Mouse (Mus musculus) lung, embryonic 14.5 days (tissue): Measurements from ENCODE around the gene Igsf8. TPM values are rescaled to one million over a fixed set of nuclear protein-coding genes. Genes with fewer than 3 reads are reported as not detected.

Experiments
- ATAC-seq: fragments of 200-750 bp; cut with Nextera tagmentation; 2 replicates; pipeline ENCODE4 v1.8.0; 2017; ENCODE audit warnings: mild to moderate bottlenecking, moderate TSS enrichment, moderate library complexity; ENCODE audit not compliant: insufficient read depth
- DNase-seq: peaks from one replicate; pipeline ENCODE4 v3.0.0-alpha.2; 2015
- H3K27ac ChIP-seq: fragments of 300-500 bp; sonication (generic); 2 replicates; pipeline ENCODE4 v1.5.1; 2014; ENCODE audit warnings: low read depth, mild to moderate bottlenecking, moderate library complexity
- H3K27me3 ChIP-seq: fragments of 300-500 bp; sonication (generic); 2 replicates; pipeline ENCODE4 v1.6.1; 2014; ENCODE audit warnings: low read length, control low read depth; ENCODE audit not compliant: insufficient read depth
- H3K36me3 ChIP-seq: fragments of 300-500 bp; sonication (generic); 2 replicates; pipeline ENCODE4 v1.6.1; 2014; ENCODE audit warnings: control low read depth; ENCODE audit not compliant: insufficient read depth
- H3K4me1 ChIP-seq: fragments of 300-500 bp; sonication (generic); 2 replicates; pipeline ENCODE4 v1.6.1; 2014; ENCODE audit warnings: antibody characterized with exemption, control low read depth; ENCODE audit not compliant: insufficient read depth
- H3K4me2 ChIP-seq: fragments of 300-500 bp; sonication (generic); 2 replicates; pipeline ENCODE4 v1.6.1; 2014; ENCODE audit warnings: mild to moderate bottlenecking
- H3K4me3 ChIP-seq: fragments of 300-500 bp; sonication (generic); 2 replicates; pipeline ENCODE4 v1.5.1; 2014; ENCODE audit warnings: low read depth, low read length
- H3K9ac ChIP-seq: fragments of 300-500 bp; sonication (generic); 2 replicates; pipeline ENCODE4 v1.6.1; 2014
- H3K9me3 ChIP-seq: fragments of 300-500 bp; sonication (generic); 2 replicates; pipeline ENCODE4 v1.6.1; 2016; ENCODE audit warnings: low read depth, low read length, control low read depth
- CTCF ChIP-seq: IDR thresholded peaks from 2 replicates; pipeline ENCODE4 v1.5.1; 2016; ENCODE audit warnings: antibody characterized with exemption, low read depth
- WGBS: fragments of 180-500 bp; shearing (Covaris S2); extraction: QIAGEN DNeasy Blood & Tissue Kit; methylation state at CpG from one replicate; pipeline ENCODE4 v1.1.7; 2014; 5-methylcytosine and 5-hydroxymethylcytosine counted together
- polyA plus RNA-seq: library from polyadenylated mRNA; unstranded; fragments of >200 nt; fragmentation: Nextera tagmentation; extraction: Ambion mirVana; gene quantifications from 2 replicates; pipeline ENCODE4 v1.2.1, GENCODE M21; 2014

The Igsf8 gene
- polyA plus RNA-seq, 1 experiment from 2014 or later = 47.8 TPM

- Histone ChIP-seq H3K9ac (no peak overlapping the region), H3K4me1 (peaks cover 15% of the 10 kb centered on the region), H3K27ac (no peak overlapping the region), H3K4me2 (no peak overlapping the region), H3K4me3 (no peak overlapping the region), H3K27me3 (no peaks in the 10 kb centered on the region), H3K9me3 (no peaks in the 10 kb centered on the region), H3K36me3 (no peaks in the 10 kb centered on the region)
- ATAC-seq = no peak
- WGBS = 87% methylated on average over 11 of the region's 11 CpGs
- no peak for DNase-seq
- TF ChIP-seq CTCF = no peak
These were observed 32.0 kb downstream of the Igsf8 start for GRCm38 (mm10) chr1:172293449-172293848.

GRCm38 (mm10) chr1:172295751-172296197, 34.3 kb downstream of the Igsf8 start:
- TF ChIP-seq CTCF = no peak
- Histone ChIP-seq H3K4me2 (peak overlapping the region; percentile 52), H3K4me1 (peaks cover 15% of the 10 kb centered on the region), H3K27ac (peak overlapping the region; percentile 19; the same call in 1 of the 2 replicates), H3K4me3 (no peak overlapping the region), H3K9me3 (no peaks in the 10 kb centered on the region), H3K9ac (no peak overlapping the region), H3K27me3 (no peaks in the 10 kb centered on the region), H3K36me3 (no peaks in the 10 kb centered on the region)
- WGBS = 26% methylated on average over 4 of the region's 4 CpGs
- ATAC-seq (peak; percentile 37; the same call in 1 of the 2 replicates), DNase-seq (peak; percentile 73)

- DNase-seq (peak; percentile 35), ATAC-seq (peak; percentile 15; the same call in 1 of the 2 replicates)
- H3K4me1 ChIP-seq = peaks cover 15% of the 10 kb centered on the region
- 72% methylated on average over 6 of the region's 6 CpGs for whole genome bisulfite sequencing
- no peaks in the 10 kb centered on the region for H3K27me3 ChIP-seq
- no peaks in the 10 kb centered on the region for H3K9me3 ChIP-seq
- no peaks in the 10 kb centered on the region for H3K36me3 ChIP-seq
- H3K27ac ChIP-seq = peak overlapping the region; percentile 61; the same call in 1 of the 2 replicates
- peak overlapping the region; percentile 52 for H3K4me2 ChIP-seq
- TF ChIP-seq CTCF = no peak
- peak overlapping the region; percentile 38; the same call in 1 of the 2 replicates for H3K9ac ChIP-seq
- H3K4me3 ChIP-seq = peak overlapping the region; percentile 31
These were observed 35.5 kb downstream of the Igsf8 start for GRCm38 (mm10) chr1:172296816-172297510.

DNA sequence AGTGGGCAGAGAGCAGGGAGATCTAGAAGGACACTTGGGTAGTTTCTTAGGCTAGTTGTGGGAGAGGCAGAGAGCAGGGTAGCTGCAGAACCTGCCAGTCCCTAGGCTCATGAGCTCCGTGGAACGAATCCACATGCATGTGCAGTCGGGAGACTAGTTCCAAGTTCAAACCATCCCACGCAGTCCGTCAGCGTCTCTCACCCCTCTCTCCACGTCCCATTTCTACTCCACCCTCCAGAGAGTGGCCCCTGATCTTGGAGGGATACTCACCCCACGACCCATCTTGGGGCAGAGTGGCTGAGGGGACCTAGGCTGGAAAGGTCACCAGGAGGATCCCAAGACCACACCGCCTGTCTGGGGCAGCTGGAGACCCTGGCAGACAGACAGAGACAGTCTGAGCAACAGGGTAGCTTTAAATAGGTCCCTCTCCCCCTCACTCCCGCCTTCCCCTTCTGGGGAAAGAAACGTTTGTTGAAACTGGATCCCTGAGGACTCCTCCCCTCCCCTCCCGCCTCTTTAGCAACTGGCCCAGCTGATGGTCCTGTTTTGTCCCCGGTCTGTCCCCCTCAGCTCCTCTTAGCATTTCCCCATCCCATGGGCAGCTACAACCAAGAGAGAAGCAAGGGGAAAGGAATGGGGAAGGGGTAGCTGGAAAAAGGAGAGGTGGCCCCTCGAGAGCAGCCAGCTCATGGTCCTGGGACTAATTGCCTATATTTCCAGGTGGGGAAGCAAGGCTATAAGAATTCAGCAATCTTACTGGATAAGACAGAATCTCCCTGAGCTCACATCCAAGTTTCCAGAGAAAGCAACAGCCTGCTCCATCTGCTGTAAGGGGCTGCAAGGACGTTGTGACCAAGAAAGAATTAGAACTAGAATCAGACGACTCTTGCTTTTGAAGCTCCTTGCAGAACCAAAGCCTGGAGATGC, 36.4 kb downstream of the Igsf8 start, which contains the start of gene Atp1a2:
Gene Atp1a2, minus strand, starts transcription at position 454 of the 927 bp plus-strand sequence.
- ATAC-seq (peak; percentile 79), DNase-seq (peak; percentile 83)
- Histone ChIP-seq H3K27ac (peak within 1 kb of the TSS; percentile 61; the same call in 1 of the 2 replicates), H3K27me3 (no peaks in the 10 kb centered on the region), H3K36me3 (no peaks in the 10 kb centered on the region), H3K9me3 (no peaks in the 10 kb centered on the region), H3K4me1 (peaks cover 15% of the 10 kb centered on the region), H3K9ac (peak within 1 kb of the TSS; percentile 38), H3K4me3 (peak within 1 kb of the TSS; percentile 31), H3K4me2 (peak within 1 kb of the TSS; percentile 52)
- TF ChIP-seq CTCF = no peak
- WGBS = 4% methylated on average over 16 of the region's 16 CpGs

GRCm38 (mm10) chr1:172299528-172299927, 38.1 kb downstream of the Igsf8 start:
- ATAC-seq (no peak), DNase-seq (no peak)
- Histone ChIP-seq H3K9ac (no peak overlapping the region), H3K4me1 (peaks cover 15% of the 10 kb centered on the region), H3K27me3 (no peaks in the 10 kb centered on the region), H3K36me3 (no peaks in the 10 kb centered on the region), H3K9me3 (no peaks in the 10 kb centered on the region), H3K4me3 (no peak overlapping the region), H3K4me2 (no peak overlapping the region), H3K27ac (no peak overlapping the region)
- 54% methylated on average over 7 of the region's 7 CpGs for WGBS
- no peak for TF ChIP-seq CTCF

DNA sequence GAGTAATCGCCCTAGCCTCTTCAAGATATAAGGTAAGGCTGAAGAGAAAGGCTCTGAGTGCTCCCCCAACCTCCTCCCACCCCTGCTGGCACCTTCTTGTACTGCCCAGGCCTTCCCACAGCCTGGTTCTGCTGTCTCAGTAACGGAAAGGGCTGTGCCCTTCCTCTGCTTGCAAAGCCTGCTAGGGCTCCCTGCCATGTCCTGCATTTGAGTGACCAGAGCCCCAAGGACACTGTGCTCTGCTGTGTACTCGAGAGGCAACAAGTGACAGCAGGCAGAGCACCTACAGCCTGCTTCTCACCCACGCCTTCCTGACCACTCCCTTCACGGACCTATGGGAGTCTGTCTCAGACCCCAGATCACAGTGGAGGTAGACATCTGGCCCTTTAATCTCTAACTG, 38.8 kb downstream of the Igsf8 start:
- ATAC-seq = no peak
- H3K4me3 ChIP-seq = no peak overlapping the region
- no peak for DNase-seq
- H3K4me2 ChIP-seq = no peak overlapping the region
- H3K9me3 ChIP-seq = no peaks in the 10 kb centered on the region
- peaks cover 15% of the 10 kb centered on the region for H3K4me1 ChIP-seq
- H3K27ac ChIP-seq = no peak overlapping the region
- H3K9ac ChIP-seq = no peak overlapping the region
- H3K27me3 ChIP-seq = no peaks in the 10 kb centered on the region
- 57% methylated on average over 5 of the region's 5 CpGs for WGBS
- no peaks in the 10 kb centered on the region for H3K36me3 ChIP-seq
- no peak for TF ChIP-seq CTCF

GRCm38 (mm10) chr1:172301180-172301579, 39.7 kb downstream of the Igsf8 start:
- H3K4me3 ChIP-seq = no peak overlapping the region
- TF ChIP-seq CTCF = no peak

More at GRCm38 (mm10) chr1:172301180-172301579, 39.7 kb downstream of the Igsf8 start:
- Histone ChIP-seq H3K9ac (no peak overlapping the region), H3K4me2 (no peak overlapping the region), H3K4me1 (peaks cover 6% of the 10 kb centered on the region), H3K36me3 (no peaks in the 10 kb centered on the region), H3K9me3 (no peaks in the 10 kb centered on the region), H3K27me3 (no peaks in the 10 kb centered on the region), H3K27ac (no peak overlapping the region)
- DNase-seq = no peak
- 41% methylated on average over 12 of the region's 12 CpGs for WGBS
- no peak for ATAC-seq
